Comparison of ENCODE assay signal across 9 mouse cellular contexts in genomic region chr1:166043451-166044149, GRCm38 (mm10). TPM values are rescaled to one million over a fixed set of nuclear protein-coding genes. Genes with fewer than 3 reads are reported as not detected.
DNase-seq lines count a peak whose midpoint lies in the region; ATAC-seq lines count a peak whose summit lies in the region.
"Had no signal": no experiment of that assay in that cellular context is flagged by ENCODE, and none has a peak within 500 bp of the region (broad histone marks: within the 10 kb centered on the region; RNA-seq: fewer than 3 reads in every experiment).

No protein-coding gene starts in this region.

- no peak overlapping the region for H3K27ac ChIP-seq in hindbrain, embryonic 12.5 days
- H3K27ac ChIP-seq in neural tube, embryonic 14.5 days (ENCODE audit: low read depth, low read length): no peak overlapping the region
- H3K27ac ChIP-seq: macrophage had no signal

- H3K9ac ChIP-seq in hindbrain, embryonic 12.5 days: no peak overlapping the region
- H3K9ac ChIP-seq in neural tube, embryonic 14.5 days (replicated peaks; ENCODE audit: low read depth, low read length): no peak overlapping the region

- H3K4me3 ChIP-seq in hindbrain, embryonic 12.5 days: no peak overlapping the region
- no peak overlapping the region for H3K4me3 ChIP-seq in neural tube, embryonic 14.5 days (ENCODE audit: low read depth, low read length)

- peak; percentile 6 for DNase-seq in CD4-positive, CD25-positive, alpha-beta regulatory T cell, adult 2 months (ENCODE audit: low read depth, low spot score)
- peak; percentile 4 for DNase-seq in lung, postnatal 25 days (ENCODE audit: low spot score)
- no peak for DNase-seq in lung, postnatal 36 days
- no peak for DNase-seq in gastrocnemius, postnatal 14 days
- DNase-seq in gastrocnemius, adult 18-20 months (ENCODE audit: low spot score): no peak

- WGBS in hindbrain, embryonic 12.5 days: 66% methylated on average over 21 of the region's 21 CpGs
- WGBS in neural tube, embryonic 14.5 days: 70% methylated on average over 21 of the region's 21 CpGs

- peaks cover 38% of the 10 kb centered on the region for H3K4me1 ChIP-seq in hindbrain, embryonic 12.5 days
- H3K4me1 ChIP-seq in neural tube, embryonic 14.5 days (ENCODE audit: control insufficient read depth, insufficient read depth, low read length): peaks cover 21% of the 10 kb centered on the region; the same call in 1 of the 2 replicates

- no peaks in the 10 kb centered on the region for H3K36me3 ChIP-seq in hindbrain, embryonic 12.5 days
- H3K36me3 ChIP-seq in neural tube, embryonic 14.5 days (ENCODE audit: control insufficient read depth, insufficient read depth, low read length): no peaks in the 10 kb centered on the region

- intact Hi-C loops in gastrocnemius, postnatal 14 days (cut with DNase I; ENCODE audit: low total_unique reads): no loop called here

- no peak for ATAC-seq in CD4-positive, CD25-positive, alpha-beta regulatory T cell, adult 4 months
- ATAC-seq in hindbrain, embryonic 12.5 days (ENCODE audit: low FRiP score): peak; percentile 32
- peak; percentile 31; the same call in 1 of the 2 replicates for ATAC-seq in neural tube, embryonic 14.5 days (ENCODE audit: low read depth)

- H3K27me3 ChIP-seq in hindbrain, embryonic 12.5 days: peaks cover 21% of the 10 kb centered on the region
- H3K27me3 ChIP-seq in neural tube, embryonic 14.5 days (ENCODE audit: control insufficient read depth, insufficient read depth, low read length): no peaks in the 10 kb centered on the region; the same call in none of the 2 replicates

- no peaks in the 10 kb centered on the region for H3K9me3 ChIP-seq in hindbrain, embryonic 12.5 days (replicated peaks)
- no peaks in the 10 kb centered on the region for H3K9me3 ChIP-seq in neural tube, embryonic 14.5 days (ENCODE audit: control insufficient read depth, low read length)

- H3K4me2 ChIP-seq in hindbrain, embryonic 12.5 days (replicated peaks): no peak overlapping the region
- no peak overlapping the region for H3K4me2 ChIP-seq in neural tube, embryonic 14.5 days (ENCODE audit: low read depth, low read length)

RNA-seq across cellular contexts. Expression of gene Pou2f1, which starts 41.1 kb away (rescaled TPM):
- polyA plus RNA-seq in CD4-positive, CD25-positive, alpha-beta regulatory T cell, adult 4 months (2017; shearing (Covaris generic)): 10 to 100 TPM; 53.6 to 55.3 TPM
- polyA plus RNA-seq in hindbrain, embryonic 12.5 days (2016; fragmentation: Nextera tagmentation; extraction: Ambion mirVana): 18.9 and 21.0 TPM in 2 replicates
- polyA plus RNA-seq in neural tube, embryonic 14.5 days (2014; fragmentation: Nextera tagmentation; extraction: Ambion mirVana): 19.6 and 20.9 TPM in 2 replicates
- 1 to 10 TPM; 6.3 to 6.7 TPM for total RNA-seq in gastrocnemius, postnatal 14 days (2021)
- 1 to 10 TPM; 7.7 to 8.3 TPM for total RNA-seq in gastrocnemius, adult 18-20 months (2021)

Comparison
In these comparisons a context has a peak if more than half of its experiments do, and no peak if none do; other contexts are left out.
1. DNase-seq: peak in CD4-positive, CD25-positive, alpha-beta regulatory T cell, adult 2 months (single experiment) and lung, postnatal 25 days (single experiment); none in lung, postnatal 36 days (single experiment), gastrocnemius, postnatal 14 days (single experiment) and gastrocnemius, adult 18-20 months (single experiment).